Mouse (Mus musculus) left cerebral cortex, adult 9 months (tissue): ENCODE data around the gene Sox18.

ENCODE experiments used
- DNase-seq, 2 experiments: peaks; one replicate each; pipeline ENCODE4 v3.0.0; 2022; ENCODE audit warnings: low spot score in 2 of 2

The Sox18 gene

GRCm38 (mm10) chr2:181646626-181647472 is 24.6 kb downstream of the Sox18 start:
- no peak for DNase-seq

- no peak for DNase-seq
Observed at GRCm38 (mm10) chr2:181645666-181646065, 25.8 kb downstream of the Sox18 start.

- peak in 1 of 2 experiments; percentile 36 for DNase-seq
Observed at GRCm38 (mm10) chr2:181644361-181644760, 27.1 kb downstream of the Sox18 start.

- DNase-seq, result no peak
Observed at GRCm38 (mm10) chr2:181635865-181636264, 35.6 kb downstream of the Sox18 start.

DNA sequence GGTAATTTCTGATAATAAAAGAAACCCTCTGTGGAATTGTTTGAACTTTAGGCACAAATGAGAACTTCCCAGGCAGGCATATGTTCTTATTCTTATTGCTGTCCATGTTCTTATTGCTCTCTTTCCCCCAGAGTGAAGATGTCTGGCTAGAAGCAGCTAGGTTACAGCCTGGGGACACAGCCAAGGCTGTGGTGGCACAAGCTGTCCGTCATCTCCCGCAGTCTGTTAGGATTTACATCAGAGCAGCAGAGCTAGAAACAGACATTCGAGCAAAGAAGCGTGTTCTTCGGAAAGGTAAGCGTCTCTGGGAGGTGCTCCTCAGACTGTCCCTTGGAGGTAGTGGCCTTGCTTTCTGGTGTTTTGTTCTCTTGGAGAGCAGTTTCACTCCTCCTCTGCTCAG is 38.8 kb downstream of the Sox18 start:
- no peak for DNase-seq

DNA sequence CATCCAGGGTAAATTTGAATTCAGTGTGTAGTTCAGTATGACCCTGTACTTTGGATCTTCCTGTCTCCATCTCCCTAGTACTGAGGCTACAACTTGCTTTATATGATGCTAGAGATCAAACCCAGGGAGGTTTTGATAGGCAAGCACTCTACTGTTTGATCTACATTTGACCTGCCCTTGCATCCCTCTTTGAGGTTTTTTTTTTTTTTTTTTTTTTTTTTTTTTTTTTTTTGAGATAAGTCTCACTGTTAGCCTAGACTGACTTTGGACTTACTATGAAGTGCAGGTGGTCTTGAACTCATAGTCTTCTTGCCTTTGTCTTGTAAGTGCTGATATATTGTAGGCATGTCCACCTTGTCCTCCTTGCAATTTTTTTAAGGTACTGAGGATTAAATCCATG is 43.0 kb downstream of the Sox18 start:
- no peak for DNase-seq

DNA sequence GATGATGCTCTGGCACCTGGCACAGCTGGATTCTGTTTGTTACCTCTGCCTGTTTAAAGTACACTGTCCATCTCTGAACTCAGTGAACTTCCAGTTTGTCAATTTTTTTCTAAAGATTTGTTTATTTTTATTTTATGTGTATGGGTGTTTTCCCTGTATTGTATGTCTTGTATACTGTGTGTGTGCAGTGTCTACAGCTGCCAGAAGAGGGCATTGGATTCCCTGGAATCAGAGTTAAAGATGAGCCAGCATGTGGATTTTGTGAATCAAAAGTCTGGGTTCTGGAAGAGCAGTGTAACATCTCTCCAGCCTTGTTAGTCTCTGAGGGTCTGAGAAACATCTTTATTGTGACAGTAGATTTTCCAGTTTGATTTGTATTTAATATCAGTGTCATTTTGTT is 48.0 kb downstream of the Sox18 start:
- DNase-seq, result peak in 1 of 2 experiments; percentile 22
